Mouse (Mus musculus): Measurements from ENCODE around the gene Il4ra.

DNA sequence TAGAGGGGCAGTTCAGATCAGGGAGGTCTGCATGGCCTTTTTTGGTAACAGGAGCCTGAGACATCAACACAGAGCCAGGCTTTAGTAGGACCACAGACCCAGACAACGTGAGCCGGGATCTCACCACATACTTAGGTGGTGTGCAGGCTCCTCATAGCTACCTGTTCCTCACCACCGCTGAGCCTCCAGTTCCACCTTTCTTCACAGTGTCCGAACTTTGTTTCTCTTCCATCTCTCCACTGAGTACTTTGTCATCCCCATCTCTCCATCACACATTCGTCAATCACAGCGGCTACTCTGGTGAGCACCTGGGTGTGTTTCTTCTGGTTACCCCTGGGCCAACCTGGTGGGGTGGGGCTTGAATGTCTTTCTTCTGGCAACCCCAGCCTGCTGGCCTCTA is 24.7 kb upstream of the Il4ra start:
- TF ChIP-seq CTCF (IDR thresholded peaks at IDR 0.05; ENCODE audit: control insufficient read depth, insufficient read depth, low read length) (no peak), POLR2A (IDR thresholded peaks at IDR 0.05; ENCODE audit: borderline replicate concordance, control insufficient read depth, low read depth, low read length) (no peak)

Measured in bone marrow, adult 2 months (tissue).